Mouse (Mus musculus): ENCODE results near the gene Lrr1. TPM values are rescaled to one million over a fixed set of nuclear protein-coding genes. Genes with fewer than 3 reads are reported as not detected.

Lrr1 gene
- polyA plus RNA-seq, 1 experiment from 2014 or later: 26.3 TPM

GRCm38 (mm10) chr12:69186811-69187471 is 18.3 kb downstream of the Lrr1 start:
- Histone ChIP-seq H3K4me3 (ENCODE audit: low read length) (no peak overlapping the region), H3K9ac (ENCODE audit: low read depth, low read length) (0 out of 2 replicates have a peak overlapping the region, but pooled peaks have one; percentile 12), H3K4me2 (replicated peaks; ENCODE audit: low read depth, low read length) (peak overlapping the region; percentile 10; the same call in 1 of the 2 replicates), H3K36me3 (ENCODE audit: control insufficient read depth, insufficient read depth, low read length) (peaks cover 40% of the 10 kb centered on the region), H3K9me3 (ENCODE audit: control insufficient read depth, low read length) (no peaks in the 10 kb centered on the region), H3K4me1 (ENCODE audit: control insufficient read depth, insufficient read depth, low read length) (peaks cover 15% of the 10 kb centered on the region), H3K27me3 (ENCODE audit: control insufficient read depth, insufficient read depth, low read length) (no peaks in the 10 kb centered on the region), H3K27ac (ENCODE audit: low read depth, low read length) (no peak overlapping the region)
- no peak for ATAC-seq (ENCODE audit: low FRiP score, low TSS enrichment)
- WGBS: 69% methylated on average over 5 of the region's 5 CpGs

- H3K9me3 ChIP-seq (ENCODE audit: control insufficient read depth, low read length): no peaks in the 10 kb centered on the region
- 91% methylated on average over 9 of the region's 9 CpGs for WGBS
- no peak overlapping the region for H3K4me3 ChIP-seq (ENCODE audit: low read length)
- H3K4me1 ChIP-seq (ENCODE audit: control insufficient read depth, insufficient read depth, low read length): peaks cover 15% of the 10 kb centered on the region
- ATAC-seq (ENCODE audit: low FRiP score, low TSS enrichment): no peak
- no peak overlapping the region for H3K4me2 ChIP-seq (replicated peaks; ENCODE audit: low read depth, low read length)
- H3K27me3 ChIP-seq (ENCODE audit: control insufficient read depth, insufficient read depth, low read length): no peaks in the 10 kb centered on the region
- no peak overlapping the region for H3K27ac ChIP-seq (ENCODE audit: low read depth, low read length)
- peaks cover 47% of the 10 kb centered on the region for H3K36me3 ChIP-seq (ENCODE audit: control insufficient read depth, insufficient read depth, low read length)
- H3K9ac ChIP-seq (ENCODE audit: low read depth, low read length): no peak overlapping the region
Observed at GRCm38 (mm10) chr12:69190074-69190473, 21.5 kb downstream of the Lrr1 start.

GRCm38 (mm10) chr12:69190522-69190921 is 21.9 kb downstream of the Lrr1 start:
- H3K9me3 ChIP-seq (ENCODE audit: control insufficient read depth, low read length): no peaks in the 10 kb centered on the region
- no peak overlapping the region for H3K4me2 ChIP-seq (replicated peaks; ENCODE audit: low read depth, low read length)
- H3K27ac ChIP-seq (ENCODE audit: low read depth, low read length): no peak overlapping the region
- H3K9ac ChIP-seq (ENCODE audit: low read depth, low read length): no peak overlapping the region
- WGBS: 97% methylated on average over 1 of the region's 1 CpGs
- no peaks in the 10 kb centered on the region for H3K27me3 ChIP-seq (ENCODE audit: control insufficient read depth, insufficient read depth, low read length)
- no peak overlapping the region for H3K4me3 ChIP-seq (ENCODE audit: low read length)
- peaks cover 45% of the 10 kb centered on the region for H3K36me3 ChIP-seq (ENCODE audit: control insufficient read depth, insufficient read depth, low read length)
- no peak for ATAC-seq (ENCODE audit: low FRiP score, low TSS enrichment)
- H3K4me1 ChIP-seq (ENCODE audit: control insufficient read depth, insufficient read depth, low read length): peaks cover 14% of the 10 kb centered on the region

DNA sequence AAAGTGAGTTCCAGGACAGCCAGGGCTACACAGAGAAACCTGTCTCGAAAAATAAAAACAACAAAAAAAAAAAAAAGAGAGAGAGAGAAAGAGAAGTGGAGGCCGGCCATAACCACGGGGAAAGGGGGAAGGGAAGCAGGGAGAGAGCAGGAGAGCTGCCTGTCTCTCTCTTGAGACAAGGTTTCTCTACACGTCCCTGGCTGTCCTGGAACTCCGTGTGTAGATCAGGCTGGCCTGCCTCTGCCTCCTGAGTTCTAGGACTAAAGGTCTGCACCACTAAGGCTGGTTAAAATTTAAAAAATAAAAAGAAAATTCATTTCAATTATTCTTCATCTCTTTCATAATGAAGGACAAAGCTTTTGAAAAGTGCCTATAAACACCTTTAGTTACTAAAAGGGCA is 22.8 kb downstream of the Lrr1 start:
- Histone ChIP-seq H3K36me3 (ENCODE audit: control insufficient read depth, insufficient read depth, low read length) (peaks cover 44% of the 10 kb centered on the region), H3K9me3 (ENCODE audit: control insufficient read depth, low read length) (no peaks in the 10 kb centered on the region), H3K4me1 (ENCODE audit: control insufficient read depth, insufficient read depth, low read length) (peaks cover 15% of the 10 kb centered on the region), H3K4me2 (replicated peaks; ENCODE audit: low read depth, low read length) (no peak overlapping the region), H3K27me3 (ENCODE audit: control insufficient read depth, insufficient read depth, low read length) (no peaks in the 10 kb centered on the region), H3K4me3 (ENCODE audit: low read length) (no peak overlapping the region), H3K27ac (ENCODE audit: low read depth, low read length) (no peak overlapping the region), H3K9ac (ENCODE audit: low read depth, low read length) (no peak overlapping the region)
- ATAC-seq (ENCODE audit: low FRiP score, low TSS enrichment): no peak
- 98% methylated on average over 5 of the region's 5 CpGs for WGBS

DNA sequence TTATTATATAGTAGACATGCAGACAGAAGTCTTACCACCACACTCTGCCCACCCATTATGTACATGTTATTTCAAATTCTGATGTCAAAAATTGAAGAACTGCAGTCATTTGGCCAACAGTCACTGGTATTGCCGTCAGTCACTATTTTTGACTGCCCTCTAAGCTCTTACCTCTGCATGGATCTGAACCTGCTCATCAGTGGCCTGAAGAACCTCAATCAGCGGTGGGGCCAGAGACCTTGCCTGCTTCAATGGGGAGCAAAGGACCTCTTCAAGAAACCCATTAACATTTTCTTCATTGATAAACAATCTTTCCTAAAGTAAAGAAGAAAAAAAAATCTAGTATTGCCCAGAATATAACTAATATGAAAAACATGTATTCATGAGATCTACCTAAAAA is 24.0 kb downstream of the Lrr1 start:
- 97% methylated on average over 2 of the region's 2 CpGs for WGBS
- Histone ChIP-seq H3K4me2 (replicated peaks; ENCODE audit: low read depth, low read length) (no peak overlapping the region), H3K36me3 (ENCODE audit: control insufficient read depth, insufficient read depth, low read length) (peaks cover 39% of the 10 kb centered on the region), H3K27ac (ENCODE audit: low read depth, low read length) (no peak overlapping the region), H3K4me3 (ENCODE audit: low read length) (no peak overlapping the region), H3K9me3 (ENCODE audit: control insufficient read depth, low read length) (no peaks in the 10 kb centered on the region), H3K27me3 (ENCODE audit: control insufficient read depth, insufficient read depth, low read length) (no peaks in the 10 kb centered on the region), H3K4me1 (ENCODE audit: control insufficient read depth, insufficient read depth, low read length) (peaks cover 7% of the 10 kb centered on the region), H3K9ac (ENCODE audit: low read depth, low read length) (no peak overlapping the region)
- ATAC-seq (ENCODE audit: low FRiP score, low TSS enrichment): no peak

GRCm38 (mm10) chr12:69196444-69197377 is 28.1 kb downstream of the Lrr1 start, which contains the start of gene Gm49383:
TSS of gene Gm49383 (minus strand) at chr12:69197104.
- H3K27me3 ChIP-seq (ENCODE audit: control insufficient read depth, insufficient read depth, low read length): no peaks in the 10 kb centered on the region
- peaks cover 30% of the 10 kb centered on the region for H3K36me3 ChIP-seq (ENCODE audit: control insufficient read depth, insufficient read depth, low read length)
- H3K4me3 ChIP-seq (ENCODE audit: low read length): peak within 1 kb of the TSS; percentile 73
- peaks cover 21% of the 10 kb centered on the region for H3K4me1 ChIP-seq (ENCODE audit: control insufficient read depth, insufficient read depth, low read length)
- peak within 1 kb of the TSS; percentile 82 for H3K4me2 ChIP-seq (replicated peaks; ENCODE audit: low read depth, low read length)
- under 1% methylated on average over 75 of the region's 75 CpGs for WGBS
- no peaks in the 10 kb centered on the region for H3K9me3 ChIP-seq (ENCODE audit: control insufficient read depth, low read length)
- ATAC-seq (ENCODE audit: low FRiP score, low TSS enrichment): peak; percentile 79
- H3K27ac ChIP-seq (ENCODE audit: low read depth, low read length): peak within 1 kb of the TSS; percentile 45; the same call in 1 of the 2 replicates
- H3K9ac ChIP-seq (ENCODE audit: low read depth, low read length): peak within 1 kb of the TSS; percentile 77

- H3K4me2 ChIP-seq (replicated peaks; ENCODE audit: low read depth, low read length): peak overlapping the region; percentile 82
- H3K36me3 ChIP-seq (ENCODE audit: control insufficient read depth, insufficient read depth, low read length): peaks cover 28% of the 10 kb centered on the region
- under 1% methylated on average over 89 of the region's 94 CpGs for WGBS
- H3K27me3 ChIP-seq (ENCODE audit: control insufficient read depth, insufficient read depth, low read length): no peaks in the 10 kb centered on the region
- H3K4me3 ChIP-seq (ENCODE audit: low read length): peak overlapping the region; percentile 73
- peak overlapping the region; percentile 45; the same call in 1 of the 2 replicates for H3K27ac ChIP-seq (ENCODE audit: low read depth, low read length)
- peak overlapping the region; percentile 77 for H3K9ac ChIP-seq (ENCODE audit: low read depth, low read length)
- H3K9me3 ChIP-seq (ENCODE audit: control insufficient read depth, low read length): no peaks in the 10 kb centered on the region
- peak; percentile 75 for ATAC-seq (ENCODE audit: low FRiP score, low TSS enrichment)
- H3K4me1 ChIP-seq (ENCODE audit: control insufficient read depth, insufficient read depth, low read length): peaks cover 21% of the 10 kb centered on the region
Observed at GRCm38 (mm10) chr12:69197378-69198163, 29.0 kb downstream of the Lrr1 start.

DNA sequence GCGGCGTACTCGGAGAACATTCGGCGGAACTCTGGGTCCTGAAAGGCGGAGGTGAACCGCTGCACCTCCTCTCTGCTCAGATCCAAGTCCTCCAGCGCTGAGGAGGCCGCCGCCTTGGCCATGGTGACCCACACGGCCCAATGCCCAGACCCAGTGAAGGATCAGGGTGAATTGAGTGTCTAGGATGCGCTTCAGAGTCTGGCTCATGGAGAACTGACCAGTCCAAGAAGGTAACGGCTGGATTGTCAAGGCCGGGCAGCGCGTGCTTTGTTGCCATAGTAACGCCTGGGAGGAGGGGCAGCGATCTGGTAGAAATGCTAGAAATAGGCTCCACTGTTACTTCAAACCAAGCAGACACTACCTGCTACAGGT is 29.5 kb downstream of the Lrr1 start, which contains the start of gene Dnaaf2:
Gene Dnaaf2, minus strand, starts transcription at position 266 of the 372 bp plus-strand sequence.
- H3K9me3 ChIP-seq (ENCODE audit: control insufficient read depth, low read length): no peaks in the 10 kb centered on the region
- H3K4me2 ChIP-seq (replicated peaks; ENCODE audit: low read depth, low read length): peak within 1 kb of the TSS; percentile 82
- peak within 1 kb of the TSS; percentile 45; the same call in 1 of the 2 replicates for H3K27ac ChIP-seq (ENCODE audit: low read depth, low read length)
- peaks cover 21% of the 10 kb centered on the region for H3K4me1 ChIP-seq (ENCODE audit: control insufficient read depth, insufficient read depth, low read length)
- peaks cover 29% of the 10 kb centered on the region for H3K36me3 ChIP-seq (ENCODE audit: control insufficient read depth, insufficient read depth, low read length)
- H3K9ac ChIP-seq (ENCODE audit: low read depth, low read length): peak within 1 kb of the TSS; percentile 77
- H3K27me3 ChIP-seq (ENCODE audit: control insufficient read depth, insufficient read depth, low read length): no peaks in the 10 kb centered on the region
- H3K4me3 ChIP-seq (ENCODE audit: low read length): peak within 1 kb of the TSS; percentile 73
- under 1% methylated on average over 18 of the region's 18 CpGs for WGBS
- peak; percentile 66 for ATAC-seq (ENCODE audit: low FRiP score, low TSS enrichment)

Data from kidney, embryonic 14.5 days (tissue).